8 mouse cellular contexts compared by ENCODE assay signal in the genomic region with DNA sequence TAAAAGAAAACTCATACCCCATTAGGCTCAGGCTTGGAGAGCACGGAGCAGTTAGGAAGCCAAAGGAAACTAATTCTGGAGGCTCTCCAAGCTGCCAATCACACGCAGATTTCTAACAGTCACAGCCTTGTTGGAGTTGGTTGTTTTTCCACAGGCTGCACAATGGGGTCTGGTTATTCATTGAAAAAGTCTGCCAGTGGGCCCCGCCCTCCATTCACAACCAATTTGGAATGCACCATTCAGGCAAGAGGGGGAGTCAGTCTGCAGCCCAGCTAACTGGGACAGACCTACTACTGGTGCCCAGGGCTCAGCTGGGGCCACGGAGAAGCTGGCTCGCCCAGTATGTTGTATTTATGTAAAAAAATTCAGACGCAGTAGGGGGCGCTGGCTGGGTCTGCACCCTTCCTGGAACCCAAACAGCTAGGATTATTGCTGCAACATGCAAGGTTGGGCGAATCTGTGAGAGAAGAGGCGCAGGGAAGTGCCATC. TPM values are rescaled to one million over a fixed set of nuclear protein-coding genes. Genes with fewer than 3 reads are reported as not detected.
DNase-seq lines count a peak whose midpoint lies in the region; ATAC-seq and TF ChIP-seq lines count a peak whose summit lies in the region.

No protein-coding gene starts in this region.

- H3K27ac ChIP-seq in ES-E14 (ENCODE audit: insufficient read depth, low read depth, low read length, poor library complexity, severe bottlenecking), result peak overlapping the region; percentile 92
- peak overlapping the region; percentile 17; the same call in 1 of the 2 replicates for H3K27ac ChIP-seq in cerebellum, adult 2 months (ENCODE audit: insufficient read depth, low read length)
- H3K27ac ChIP-seq in forebrain, embryonic 16.5 days (ENCODE audit: low read length), result peak overlapping the region; percentile 70
- H3K27ac ChIP-seq in liver, embryonic 11.5 days (ENCODE audit: low read depth, low read length), result no peak overlapping the region

- TF ChIP-seq POLR2A in cerebellum, adult 2 months (IDR thresholded peaks at IDR 0.05; ENCODE audit: borderline replicate concordance, insufficient read depth, low read length), result no peak

- intact Hi-C loops in heart, postnatal 14 days (cut with DNase I), result no loop called here

- peak; percentile 95 for ATAC-seq in forebrain, embryonic 16.5 days
- ATAC-seq in liver, embryonic 11.5 days (replicated peaks; ENCODE audit: low FRiP score), result peak; percentile 85

- in situ Hi-C loops in ES-E14 (cut with MboI; ENCODE audit: low sequenced_read_pairs in 2 of 2, unreplicated experiment in 2 of 2), result no loop called here

- H3K27me3 ChIP-seq in cerebellum, adult 2 months (ENCODE audit: control insufficient read depth, insufficient read depth, low read length), result no peaks in the 10 kb centered on the region
- 0 out of 2 replicates have a peak, but pooled peaks cover 4% of the 10 kb centered on the region for H3K27me3 ChIP-seq in forebrain, embryonic 16.5 days (replicated peaks; ENCODE audit: control insufficient read depth, insufficient read depth, low read length)
- no peaks in the 10 kb centered on the region for H3K27me3 ChIP-seq in liver, embryonic 11.5 days (replicated peaks; ENCODE audit: control insufficient read depth, insufficient read depth, low read length)

- DNase-seq in ES-E14 (ENCODE audit: low read depth, low spot score), result peak; percentile 92
- peak; percentile 80 to 88 for DNase-seq in cerebellum, adult 2 months
- DNase-seq in heart, postnatal 14 days, result peak; percentile 74 to 78
- peak; percentile 82 to 90 for DNase-seq in kidney, postnatal 4 days
- DNase-seq in liver, embryonic 11.5 days (ENCODE audit: low spot score), result peak; percentile 66
- DNase-seq in neural tube, embryonic 10.5 days (ENCODE audit: extremely low spot score, low spot score), result peak; percentile 82
- peak; percentile 26 for DNase-seq in thymus, postnatal 25 days

- no peaks in the 10 kb centered on the region for H3K9me3 ChIP-seq in ES-E14 (ENCODE audit: control insufficient read depth, insufficient read depth, low read depth, low read length)
- no peaks in the 10 kb centered on the region for H3K9me3 ChIP-seq in forebrain, embryonic 16.5 days (ENCODE audit: control insufficient read depth, low read length)
- H3K9me3 ChIP-seq in liver, embryonic 11.5 days (ENCODE audit: control insufficient read depth, low read length), result no peaks in the 10 kb centered on the region

- H3K4me1 ChIP-seq in ES-E14 (ENCODE audit: control insufficient read depth in 2 of 2, insufficient read depth in 2 of 2, low read length in 2 of 2, poor library complexity in 1 of 2), result peaks cover 26 to 37% of the 10 kb centered on the region in 2 experiments
- peaks cover 9% of the 10 kb centered on the region; the same call in 1 of the 2 replicates for H3K4me1 ChIP-seq in cerebellum, adult 2 months (ENCODE audit: control insufficient read depth, insufficient read depth, low read length)
- peaks cover 39% of the 10 kb centered on the region for H3K4me1 ChIP-seq in forebrain, embryonic 16.5 days (replicated peaks; ENCODE audit: control insufficient read depth, insufficient read depth, low read length)
- no peaks in the 10 kb centered on the region; the same call in none of the 2 replicates for H3K4me1 ChIP-seq in liver, embryonic 11.5 days (replicated peaks; ENCODE audit: control insufficient read depth, insufficient read depth, low read length)

- peak overlapping the region; percentile 37 to 48 for H3K4me3 ChIP-seq in ES-E14 (ENCODE audit: insufficient read depth in 1 of 2, low read depth in 1 of 2, low read length in 2 of 2, poor library complexity in 1 of 2, severe bottlenecking in 1 of 2)
- H3K4me3 ChIP-seq in cerebellum, adult 2 months (replicated peaks; ENCODE audit: insufficient read depth, low read depth, low read length), result peak overlapping the region; percentile 19
- peak overlapping the region; percentile 12; the same call in 1 of the 2 replicates for H3K4me3 ChIP-seq in forebrain, embryonic 16.5 days (replicated peaks; ENCODE audit: low read length)
- H3K4me3 ChIP-seq in liver, embryonic 11.5 days (ENCODE audit: low read depth, low read length), result no peak overlapping the region

- peak overlapping the region; percentile 41 for H3K4me2 ChIP-seq in forebrain, embryonic 16.5 days (ENCODE audit: low read length)
- peak overlapping the region; percentile 26 for H3K4me2 ChIP-seq in liver, embryonic 11.5 days

- peaks cover 34% of the 10 kb centered on the region for H3K36me3 ChIP-seq in ES-E14 (ENCODE audit: control insufficient read depth, insufficient read depth, low read length, poor library complexity, severe bottlenecking)
- H3K36me3 ChIP-seq in forebrain, embryonic 16.5 days (ENCODE audit: control insufficient read depth, insufficient read depth), result no peaks in the 10 kb centered on the region
- no peaks in the 10 kb centered on the region; the same call in 1 of the 2 replicates for H3K36me3 ChIP-seq in liver, embryonic 11.5 days (ENCODE audit: control insufficient read depth, insufficient read depth, low read length)

- WGBS in cerebellum, adult 2 months, result 2% methylated on average over 9 of the region's 9 CpGs
- 2% methylated on average over 9 of the region's 9 CpGs for WGBS in forebrain, embryonic 16.5 days
- WGBS in liver, embryonic 11.5 days, result 10% methylated on average over 9 of the region's 9 CpGs

- no peak for TF ChIP-seq CTCF in cerebellum, adult 2 months (IDR thresholded peaks at IDR 0.05; ENCODE audit: borderline replicate concordance, insufficient read depth, low read depth, low read length)

- peak overlapping the region; percentile 59 for H3K9ac ChIP-seq in ES-E14 (ENCODE audit: insufficient read depth, low read depth, low read length, poor library complexity, severe bottlenecking)
- no peak overlapping the region for H3K9ac ChIP-seq in forebrain, embryonic 16.5 days (replicated peaks; ENCODE audit: low read depth, low read length)
- no peak overlapping the region for H3K9ac ChIP-seq in liver, embryonic 11.5 days (ENCODE audit: low read depth, low read length)

TF ChIP-seq in ES-E14, 5 proteins besides CTCF, POLR2A, EP300 and RAD21:
- TF ChIP-seq ZNF384 (IDR thresholded peaks at IDR 0.05; ENCODE audit: low read depth, low read length) (peak; percentile 22; the same call in 1 of the 2 replicates), MAFK (IDR thresholded peaks at IDR 0.05; ENCODE audit: insufficient read depth, low read depth, low read length) (no peak), ZC3H11A (IDR thresholded peaks at IDR 0.05; ENCODE audit: borderline replicate concordance, low read depth, low read length) (no peak), HCFC1 (IDR thresholded peaks at IDR 0.05; ENCODE audit: borderline replicate concordance, insufficient read depth, low read length) (no peak), CHD2 (IDR thresholded peaks at IDR 0.05; ENCODE audit: low read depth, low read length) (0 out of 2 replicates have a peak, but pooled peaks have one; percentile 49)

RNA-seq across cellular contexts. Expression of a gene that starts 10.6 kb away (rescaled TPM):
- 136 and 147 TPM in 2 replicates for total RNA-seq in ES-E14 (2012; rRNA removed)
- 35.5 and 35.6 TPM in 2 replicates for polyA plus RNA-seq in cerebellum, adult 2 months (2012; rRNA removed)
- polyA plus RNA-seq in forebrain, embryonic 16.5 days (2015; fragmentation: Nextera tagmentation; extraction: Ambion mirVana), result 25.4 and 35.2 TPM in 2 replicates
- 10 to 100 TPM in 1 of 2 experiments, 1 to 10 TPM in 1; 7.6 to 10.1 TPM for total RNA-seq in heart, postnatal 14 days (2021)
- polyA plus RNA-seq in liver, embryonic 11.5 days (2014; fragmentation: Nextera tagmentation; extraction: Ambion mirVana), result 16.1 TPM in 2 replicates

Comparison
In these comparisons a context has a peak if more than half of its experiments do, and no peak if none do; other contexts are left out.
1. DNase-seq: peak in every context shown above with its lines; median percentile 92 in ES-E14; 86 in kidney, postnatal 4 days; 84 in cerebellum, adult 2 months; 82 in neural tube, embryonic 10.5 days; 76 in heart, postnatal 14 days; 66 in liver, embryonic 11.5 days; 26 in thymus, postnatal 25 days.